Mouse (Mus musculus) thymus, adult 2 months (tissue): Measurements from ENCODE around the gene Aurka. TPM values are rescaled to one million over a fixed set of nuclear protein-coding genes. Genes with fewer than 3 reads are reported as not detected.
A peak's percentile ranks its signal among the peaks of the same experiment; 100 is the strongest.

ENCODE experiments used
- DNase-seq: peaks from one replicate; pipeline ENCODE4 v3.0.0; 2021
- H3K27ac ChIP-seq: fragments of 200-500 bp; 2 replicates; pipeline ENCODE4 v1.5.1; 2012; ENCODE audit warnings: low read length, control low read depth; ENCODE audit not compliant: control insufficient read depth, insufficient read depth
- H3K27me3 ChIP-seq: fragments of 200-500 bp; 2 replicates; pipeline ENCODE4 v1.6.1; 2012; ENCODE audit warnings: mild to moderate bottlenecking, low read length, moderate library complexity, mixed read lengths; ENCODE audit not compliant: control insufficient read depth, insufficient read depth
- H3K36me3 ChIP-seq: fragments of 200-500 bp; 2 replicates; pipeline ENCODE4 v1.6.1; 2012; ENCODE audit warnings: mild to moderate bottlenecking, low read length, moderate library complexity; ENCODE audit not compliant: control insufficient read depth, insufficient read depth
- H3K4me1 ChIP-seq: fragments of 200-500 bp; replicated peaks from 2 replicates; pipeline ENCODE4 v1.6.1; 2012; ENCODE audit warnings: low read length; ENCODE audit not compliant: control insufficient read depth, insufficient read depth
- H3K4me3 ChIP-seq: fragments of 200-500 bp; 2 replicates; pipeline ENCODE4 v1.5.1; 2012; ENCODE audit warnings: mild to moderate bottlenecking, low read length, control low read depth, moderate library complexity; ENCODE audit not compliant: control insufficient read depth, insufficient read depth
- CTCF ChIP-seq: fragments of 200-500 bp; IDR thresholded peaks from 2 replicates; pipeline ENCODE4 v1.5.1; 2012; ENCODE audit warnings: mild to moderate bottlenecking, control low read depth, low read length, moderate library complexity, borderline replicate concordance; ENCODE audit not compliant: control insufficient read depth, poor library complexity, insufficient read depth; ENCODE audit errors: extremely low read depth
- POLR2A ChIP-seq: fragments of 200-500 bp; IDR thresholded peaks from 2 replicates; pipeline ENCODE4 v1.6.1; 2012; ENCODE audit warnings: mild to moderate bottlenecking, low read length, control low read depth, moderate library complexity; ENCODE audit not compliant: control insufficient read depth, poor library complexity, insufficient read depth; ENCODE audit errors: extremely low read depth
- WGBS: fragments of 180-500 bp; shearing (Covaris S2); methylation state at CpG from one replicate; pipeline ENCODE4 v1.1.7; 2018; 5-methylcytosine and 5-hydroxymethylcytosine counted together
- polyA plus RNA-seq: library from polyadenylated mRNA; depleted of rRNA; stranded (reverse); fragments of >200 nt; gene quantifications from 2 replicates; pipeline ENCODE4 v1.2.3, GENCODE M21; 2012; rRNA removed

The Aurka gene
- 47.7 and 52.1 TPM in 2 replicates for polyA plus RNA-seq

DNA sequence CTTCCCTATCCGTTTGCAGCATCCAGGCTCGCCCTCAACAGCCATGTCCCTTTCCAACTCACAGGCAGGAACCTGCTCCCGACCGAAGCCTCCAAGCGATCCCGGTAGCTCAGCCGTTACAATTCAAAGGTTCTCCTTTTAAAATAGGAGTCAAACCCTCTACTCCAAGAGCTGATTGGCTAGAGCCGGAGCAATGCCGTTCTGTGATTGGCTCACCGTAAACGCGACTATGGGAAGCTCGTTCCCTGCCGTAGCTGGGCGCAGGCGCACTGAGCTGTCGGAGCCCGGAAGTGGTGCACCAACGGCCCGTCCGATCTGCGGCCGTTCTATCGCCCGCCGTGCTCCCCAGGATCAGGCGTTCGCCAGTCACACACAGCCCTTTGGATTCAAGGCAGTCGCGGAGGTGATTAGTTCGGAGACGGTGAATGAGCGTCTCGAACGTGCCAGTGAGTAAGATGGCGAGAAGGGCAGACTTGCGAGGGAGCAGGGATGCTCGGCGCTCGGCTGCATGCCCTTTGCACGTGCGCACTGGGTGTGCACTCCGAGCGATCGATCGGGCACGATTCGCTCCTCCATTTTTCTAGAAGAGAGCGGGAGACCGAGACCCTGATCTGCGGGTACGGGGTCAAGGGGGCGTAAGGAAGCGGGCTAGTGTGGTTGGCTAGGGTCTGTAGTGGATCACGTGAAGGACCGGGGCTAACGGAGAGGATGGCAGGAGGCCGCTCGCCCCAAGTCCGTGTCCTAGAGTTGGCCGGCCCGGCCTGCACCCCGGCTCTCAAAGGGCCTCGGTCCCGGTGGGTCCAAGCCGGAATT is at the start of gene Aurka, which contains the start of gene Cstf1:
TSS of gene Aurka (minus strand) at position 125 of the 813 bp plus-strand sequence.
TSS of gene Cstf1 (plus strand) at position 271 of the 813 bp plus-strand sequence.
- Histone ChIP-seq H3K36me3 (peaks cover 34% of the 10 kb centered on the region), H3K27ac (peak within 1 kb of the TSS; percentile 41), H3K4me1 (peaks cover 9% of the 10 kb centered on the region), H3K4me3 (peak within 1 kb of the TSS; percentile 77), H3K27me3 (no peaks in the 10 kb centered on the region)
- WGBS = under 1% methylated on average over 66 of the region's 66 CpGs
- TF ChIP-seq POLR2A = peak; percentile 46
- peak; percentile 12; the same call in 1 of the 2 replicates for TF ChIP-seq CTCF
- DNase-seq = peak; percentile 94

DNA sequence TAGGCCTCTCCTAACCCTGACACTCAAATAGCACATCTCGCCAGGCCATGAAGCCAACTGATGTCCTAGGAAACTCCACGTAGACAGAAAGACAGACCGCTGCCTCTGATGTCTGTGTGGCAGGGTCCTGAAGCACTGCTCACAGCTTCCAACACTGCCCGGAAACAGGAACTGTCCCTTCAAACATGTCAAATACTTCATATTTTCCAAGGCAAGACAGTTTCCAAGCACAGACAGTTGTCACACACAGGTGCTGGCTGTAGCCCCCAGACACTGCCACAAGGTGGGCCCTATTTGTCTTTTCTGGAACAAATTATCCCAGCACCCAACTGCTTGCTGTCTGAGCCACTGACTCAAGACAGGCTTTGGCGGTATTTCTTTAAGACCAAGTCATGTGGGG is 47.9 kb upstream of the Aurka start:
- WGBS = 94% methylated on average over 5 of the region's 5 CpGs
- no peak for DNase-seq
- Histone ChIP-seq H3K36me3 (no peaks in the 10 kb centered on the region), H3K4me3 (no peak overlapping the region), H3K27me3 (no peaks in the 10 kb centered on the region), H3K27ac (no peak overlapping the region), H3K4me1 (peaks cover 15% of the 10 kb centered on the region)
- TF ChIP-seq CTCF (no peak), POLR2A (no peak)

DNA sequence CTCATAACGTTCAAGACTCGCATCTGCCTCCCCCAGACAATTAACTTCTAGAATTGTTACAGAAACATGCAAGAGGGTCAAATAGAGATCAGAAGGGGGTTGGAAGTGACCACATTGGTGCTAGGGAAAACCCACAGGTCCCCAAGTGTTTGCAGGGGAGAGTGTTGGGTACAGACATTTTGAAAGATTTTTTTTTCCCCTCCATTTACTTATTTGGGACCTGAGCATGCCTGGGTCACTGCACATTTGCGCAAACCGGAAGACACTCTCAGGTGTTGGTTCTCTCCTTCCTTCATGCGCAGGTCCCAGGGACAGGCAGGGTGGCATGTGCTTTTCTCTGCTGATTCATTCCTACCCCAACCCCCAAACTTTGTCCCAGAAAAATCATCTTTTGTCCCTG is 46.5 kb upstream of the Aurka start:
- Histone ChIP-seq H3K27me3 (no peaks in the 10 kb centered on the region), H3K4me3 (no peak overlapping the region), H3K36me3 (no peaks in the 10 kb centered on the region), H3K27ac (no peak overlapping the region), H3K4me1 (peaks cover 22% of the 10 kb centered on the region)
- TF ChIP-seq POLR2A (no peak), CTCF (no peak)
- WGBS = 95% methylated on average over 5 of the region's 5 CpGs
- no peak for DNase-seq

- TF ChIP-seq CTCF (no peak), POLR2A (no peak)
- Histone ChIP-seq H3K27ac (no peak overlapping the region), H3K4me1 (peaks cover 22% of the 10 kb centered on the region), H3K4me3 (no peak overlapping the region), H3K27me3 (no peaks in the 10 kb centered on the region), H3K36me3 (no peaks in the 10 kb centered on the region)
- no peak for DNase-seq
- 92% methylated on average over 12 of the region's 12 CpGs for WGBS
Observed at GRCm38 (mm10) chr2:172416218-172416617, 45.9 kb upstream of the Aurka start.

DNA sequence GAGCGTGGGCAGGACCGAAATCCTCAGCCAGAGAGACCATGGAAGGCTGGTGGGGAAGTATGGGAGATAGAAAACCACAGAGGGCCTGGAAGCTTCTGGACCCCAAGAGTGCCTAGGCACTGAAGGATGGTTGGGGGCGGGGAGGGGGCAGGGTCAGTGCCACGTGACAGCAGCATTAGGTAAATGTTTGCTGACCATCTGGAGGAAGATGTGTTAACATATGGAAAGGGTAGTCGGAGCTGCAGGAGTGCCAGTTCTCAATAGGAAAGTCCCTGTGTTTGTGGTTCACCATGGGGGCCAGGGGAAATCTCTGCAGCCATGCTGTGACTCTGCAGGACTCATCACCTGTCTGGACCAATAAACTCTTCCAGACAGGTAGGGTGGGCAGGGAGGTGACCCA is 43.6 kb upstream of the Aurka start:
- no peak for DNase-seq
- no peak for TF ChIP-seq CTCF
- no peak for TF ChIP-seq POLR2A
- Histone ChIP-seq H3K4me1 (peaks cover 22% of the 10 kb centered on the region), H3K27ac (no peak overlapping the region), H3K27me3 (no peaks in the 10 kb centered on the region), H3K36me3 (no peaks in the 10 kb centered on the region), H3K4me3 (no peak overlapping the region)
- WGBS = 85% methylated on average over 5 of the region's 5 CpGs

GRCm38 (mm10) chr2:172413273-172413672 is 42.9 kb upstream of the Aurka start:
- Histone ChIP-seq H3K4me1 (peaks cover 22% of the 10 kb centered on the region), H3K36me3 (no peaks in the 10 kb centered on the region), H3K4me3 (no peak overlapping the region), H3K27me3 (no peaks in the 10 kb centered on the region), H3K27ac (no peak overlapping the region)
- WGBS = 53% methylated on average over 4 of the region's 4 CpGs
- DNase-seq = no peak
- TF ChIP-seq POLR2A (no peak), CTCF (no peak)
